Mouse (Mus musculus) frontal cortex, postnatal 36 days (tissue): ENCODE data around the gene Hspbp1.

ENCODE experiments used
- DNase-seq, 2 experiments: peaks; one replicate each; pipeline ENCODE4 v3.0.0; 2022; ENCODE audit warnings: low spot score in 2 of 2

Gene Hspbp1

GRCm38 (mm10) chr7:4668506-4668905 lies 16.4 kb downstream of the Hspbp1 start:
- DNase-seq: no peak

GRCm38 (mm10) chr7:4666871-4667270 lies 18.0 kb downstream of the Hspbp1 start:
- DNase-seq: no peak

GRCm38 (mm10) chr7:4663742-4664141 lies 21.1 kb downstream of the Hspbp1 start:
- DNase-seq: no peak

GRCm38 (mm10) chr7:4663179-4663578 lies 21.7 kb downstream of the Hspbp1 start:
- no peak for DNase-seq

- DNase-seq: peak in 1 of 2 experiments; percentile 26
Observed at GRCm38 (mm10) chr7:4659911-4660443, 24.9 kb downstream of the Hspbp1 start.

GRCm38 (mm10) chr7:4658912-4659551 lies 25.8 kb downstream of the Hspbp1 start, which contains the start of gene Ppp6r1:
TSS of gene Ppp6r1 (minus strand) at chr7:4659019.
- peak; percentile 98 to 99 for DNase-seq

GRCm38 (mm10) chr7:4658128-4658907 lies 26.6 kb downstream of the Hspbp1 start:
- no peak for DNase-seq

- DNase-seq: peak; percentile 56 to 68
Observed at GRCm38 (mm10) chr7:4657521-4658127, 27.2 kb downstream of the Hspbp1 start.

GRCm38 (mm10) chr7:4656818-4657217 lies 28.1 kb downstream of the Hspbp1 start:
- DNase-seq: no peak

- DNase-seq: no peak
Observed at GRCm38 (mm10) chr7:4655916-4656315, 29.0 kb downstream of the Hspbp1 start.

GRCm38 (mm10) chr7:4655393-4655792 lies 29.5 kb downstream of the Hspbp1 start:
- DNase-seq: no peak

GRCm38 (mm10) chr7:4654221-4654620 lies 30.6 kb downstream of the Hspbp1 start:
- no peak for DNase-seq

GRCm38 (mm10) chr7:4653780-4654179 lies 31.1 kb downstream of the Hspbp1 start:
- peak in 1 of 2 experiments; percentile 20 for DNase-seq

- no peak for DNase-seq
Observed at GRCm38 (mm10) chr7:4653351-4653750, 31.5 kb downstream of the Hspbp1 start.

- no peak for DNase-seq
Observed at GRCm38 (mm10) chr7:4652726-4653125, 32.1 kb downstream of the Hspbp1 start.

- no peak for DNase-seq
Observed at GRCm38 (mm10) chr7:4651581-4651980, 33.3 kb downstream of the Hspbp1 start.

- DNase-seq: no peak
Observed at GRCm38 (mm10) chr7:4647992-4648391, 36.9 kb downstream of the Hspbp1 start.

GRCm38 (mm10) chr7:4647291-4647690 lies 37.6 kb downstream of the Hspbp1 start:
- no peak for DNase-seq

GRCm38 (mm10) chr7:4646806-4647205 lies 38.1 kb downstream of the Hspbp1 start:
- no peak for DNase-seq

- no peak for DNase-seq
Observed at GRCm38 (mm10) chr7:4643225-4643624, 41.6 kb downstream of the Hspbp1 start.

- no peak for DNase-seq
Observed at GRCm38 (mm10) chr7:4641956-4642355, 42.9 kb downstream of the Hspbp1 start.

- DNase-seq: peak in 1 of 2 experiments; percentile 26
Observed at GRCm38 (mm10) chr7:4641155-4641554, 43.7 kb downstream of the Hspbp1 start.
